Mouse (Mus musculus) left cerebral cortex, adult 11 months (tissue): ENCODE measurements around the gene Cuedc1.

Source experiments
- DNase-seq: peaks from one replicate; pipeline ENCODE4 v3.0.0; 2022; ENCODE audit warnings: low spot score

The Cuedc1 gene

GRCm38 (mm10) chr11:88241468-88242301 lies 143.8 kb downstream of the Cuedc1 start:
- no peak for DNase-seq
